Mouse (Mus musculus): Measurements from ENCODE around the gene Ralgapa2. TPM values are rescaled to one million over a fixed set of nuclear protein-coding genes. Genes with fewer than 3 reads are reported as not detected.

Ralgapa2 gene
- polyA plus RNA-seq, 1 experiment, result 9.6 TPM

- 39% methylated on average over 6 of the region's 6 CpGs for WGBS
- Histone ChIP-seq H3K4me1 (ENCODE audit: control insufficient read depth, insufficient read depth, low read length) (no peaks in the 10 kb centered on the region), H3K27me3 (ENCODE audit: control insufficient read depth, insufficient read depth, low read length) (no peaks in the 10 kb centered on the region), H3K4me3 (replicated peaks; ENCODE audit: insufficient read depth, low read depth, low read length) (no peak overlapping the region), H3K27ac (ENCODE audit: insufficient read depth, low read length) (no peak overlapping the region)
- TF ChIP-seq CTCF (IDR thresholded peaks at IDR 0.05; ENCODE audit: borderline replicate concordance, insufficient read depth, low read depth, low read length) (no peak), POLR2A (IDR thresholded peaks at IDR 0.05; ENCODE audit: borderline replicate concordance, insufficient read depth, low read length) (no peak)
- peak in 1 of 2 experiments; percentile 17 for DNase-seq
Observed at GRCm38 (mm10) chr2:146250236-146250904, 261.8 kb downstream of the Ralgapa2 start.

- H3K4me1 ChIP-seq (ENCODE audit: control insufficient read depth, insufficient read depth, low read length), result no peaks in the 10 kb centered on the region
- TF ChIP-seq POLR2A (IDR thresholded peaks at IDR 0.05; ENCODE audit: borderline replicate concordance, insufficient read depth, low read length) (no peak), CTCF (IDR thresholded peaks at IDR 0.05; ENCODE audit: borderline replicate concordance, insufficient read depth, low read depth, low read length) (no peak)
- no peaks in the 10 kb centered on the region for H3K27me3 ChIP-seq (ENCODE audit: control insufficient read depth, insufficient read depth, low read length)
- H3K27ac ChIP-seq (ENCODE audit: insufficient read depth, low read length), result no peak overlapping the region
- DNase-seq, result no peak
- no peak overlapping the region for H3K4me3 ChIP-seq (replicated peaks; ENCODE audit: insufficient read depth, low read depth, low read length)
- WGBS, result 81% methylated on average over 7 of the region's 7 CpGs
Observed at GRCm38 (mm10) chr2:146249033-146249432, 263.1 kb downstream of the Ralgapa2 start.

GRCm38 (mm10) chr2:146247576-146247975 lies 264.6 kb downstream of the Ralgapa2 start:
- TF ChIP-seq POLR2A (IDR thresholded peaks at IDR 0.05; ENCODE audit: borderline replicate concordance, insufficient read depth, low read length) (no peak), CTCF (IDR thresholded peaks at IDR 0.05; ENCODE audit: borderline replicate concordance, insufficient read depth, low read depth, low read length) (no peak)
- Histone ChIP-seq H3K4me1 (ENCODE audit: control insufficient read depth, insufficient read depth, low read length) (no peaks in the 10 kb centered on the region), H3K27me3 (ENCODE audit: control insufficient read depth, insufficient read depth, low read length) (no peaks in the 10 kb centered on the region), H3K27ac (ENCODE audit: insufficient read depth, low read length) (no peak overlapping the region), H3K4me3 (replicated peaks; ENCODE audit: insufficient read depth, low read depth, low read length) (no peak overlapping the region)
- WGBS, result 73% methylated on average over 6 of the region's 6 CpGs
- DNase-seq, result no peak

GRCm38 (mm10) chr2:146246409-146247075 lies 265.6 kb downstream of the Ralgapa2 start:
- Histone ChIP-seq H3K27ac (ENCODE audit: insufficient read depth, low read length) (no peak overlapping the region), H3K4me1 (ENCODE audit: control insufficient read depth, insufficient read depth, low read length) (no peaks in the 10 kb centered on the region), H3K4me3 (replicated peaks; ENCODE audit: insufficient read depth, low read depth, low read length) (no peak overlapping the region), H3K27me3 (ENCODE audit: control insufficient read depth, insufficient read depth, low read length) (no peaks in the 10 kb centered on the region)
- 87% methylated on average over 4 of the region's 4 CpGs for WGBS
- no peak for DNase-seq
- TF ChIP-seq CTCF (IDR thresholded peaks at IDR 0.05; ENCODE audit: borderline replicate concordance, insufficient read depth, low read depth, low read length) (no peak), POLR2A (IDR thresholded peaks at IDR 0.05; ENCODE audit: borderline replicate concordance, insufficient read depth, low read length) (no peak)

- DNase-seq, result no peak
- Histone ChIP-seq H3K4me3 (replicated peaks; ENCODE audit: insufficient read depth, low read depth, low read length) (no peak overlapping the region), H3K27me3 (ENCODE audit: control insufficient read depth, insufficient read depth, low read length) (no peaks in the 10 kb centered on the region), H3K4me1 (ENCODE audit: control insufficient read depth, insufficient read depth, low read length) (no peaks in the 10 kb centered on the region), H3K27ac (ENCODE audit: insufficient read depth, low read length) (no peak overlapping the region)
- WGBS, result 77% methylated on average over 7 of the region's 7 CpGs
- TF ChIP-seq CTCF (IDR thresholded peaks at IDR 0.05; ENCODE audit: borderline replicate concordance, insufficient read depth, low read depth, low read length), result no peak
- no peak for TF ChIP-seq POLR2A (IDR thresholded peaks at IDR 0.05; ENCODE audit: borderline replicate concordance, insufficient read depth, low read length)
Observed at GRCm38 (mm10) chr2:146245401-146245800, 266.7 kb downstream of the Ralgapa2 start.

GRCm38 (mm10) chr2:146244049-146244448 lies 268.1 kb downstream of the Ralgapa2 start:
- 82% methylated on average over 2 of the region's 2 CpGs for WGBS
- no peak for TF ChIP-seq CTCF (IDR thresholded peaks at IDR 0.05; ENCODE audit: borderline replicate concordance, insufficient read depth, low read depth, low read length)
- no peak for TF ChIP-seq POLR2A (IDR thresholded peaks at IDR 0.05; ENCODE audit: borderline replicate concordance, insufficient read depth, low read length)
- no peak overlapping the region for H3K4me3 ChIP-seq (replicated peaks; ENCODE audit: insufficient read depth, low read depth, low read length)
- no peak for DNase-seq
- H3K27me3 ChIP-seq (ENCODE audit: control insufficient read depth, insufficient read depth, low read length), result no peaks in the 10 kb centered on the region
- H3K4me1 ChIP-seq (ENCODE audit: control insufficient read depth, insufficient read depth, low read length), result no peaks in the 10 kb centered on the region
- H3K27ac ChIP-seq (ENCODE audit: insufficient read depth, low read length), result no peak overlapping the region

GRCm38 (mm10) chr2:146239196-146239747 lies 272.9 kb downstream of the Ralgapa2 start:
- Histone ChIP-seq H3K27ac (ENCODE audit: insufficient read depth, low read length) (no peak overlapping the region), H3K4me1 (ENCODE audit: control insufficient read depth, insufficient read depth, low read length) (no peaks in the 10 kb centered on the region), H3K27me3 (ENCODE audit: control insufficient read depth, insufficient read depth, low read length) (no peaks in the 10 kb centered on the region), H3K4me3 (replicated peaks; ENCODE audit: insufficient read depth, low read depth, low read length) (no peak overlapping the region)
- TF ChIP-seq POLR2A (IDR thresholded peaks at IDR 0.05; ENCODE audit: borderline replicate concordance, insufficient read depth, low read length) (no peak), CTCF (IDR thresholded peaks at IDR 0.05; ENCODE audit: borderline replicate concordance, insufficient read depth, low read depth, low read length) (no peak)
- DNase-seq, result no peak
- 95% methylated on average over 4 of the region's 4 CpGs for WGBS

GRCm38 (mm10) chr2:146231485-146231884 lies 280.7 kb downstream of the Ralgapa2 start:
- no peak for DNase-seq
- no peaks in the 10 kb centered on the region for H3K27me3 ChIP-seq (ENCODE audit: control insufficient read depth, insufficient read depth, low read length)
- no peaks in the 10 kb centered on the region for H3K4me1 ChIP-seq (ENCODE audit: control insufficient read depth, insufficient read depth, low read length)
- no peak overlapping the region for H3K4me3 ChIP-seq (replicated peaks; ENCODE audit: insufficient read depth, low read depth, low read length)
- 96% methylated on average over 2 of the region's 2 CpGs for WGBS
- no peak overlapping the region for H3K27ac ChIP-seq (ENCODE audit: insufficient read depth, low read length)
- TF ChIP-seq CTCF (IDR thresholded peaks at IDR 0.05; ENCODE audit: borderline replicate concordance, insufficient read depth, low read depth, low read length) (no peak), POLR2A (IDR thresholded peaks at IDR 0.05; ENCODE audit: borderline replicate concordance, insufficient read depth, low read length) (no peak)

All from cerebellum, adult 2 months (tissue).